Mouse (Mus musculus): ENCODE measurements around the gene Rreb1.

DNA sequence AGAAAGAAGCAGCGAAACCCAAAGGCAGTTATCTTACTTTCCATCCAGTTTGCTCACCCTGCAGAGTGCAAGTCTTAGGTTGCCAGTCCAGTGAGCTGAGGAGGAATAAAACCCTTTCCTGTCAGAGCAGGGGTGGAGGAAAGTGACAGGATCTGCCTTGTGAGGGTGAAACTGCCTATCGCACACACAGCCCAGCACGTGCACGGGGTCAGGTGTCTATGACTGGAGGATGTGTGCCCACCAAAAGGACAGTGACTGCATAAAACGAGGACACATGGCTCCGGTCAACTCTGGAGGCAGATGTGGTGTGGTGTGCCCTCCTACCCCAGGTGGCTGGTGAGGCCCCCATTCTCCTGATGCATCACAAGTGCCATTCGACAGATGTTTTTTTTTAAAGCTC, 181.7 kb downstream of the Rreb1 start:
- TF ChIP-seq POLR2A (IDR thresholded peaks at IDR 0.05; ENCODE audit: control insufficient read depth, low read depth, low read length): no peak
- TF ChIP-seq CTCF (IDR thresholded peaks at IDR 0.05; ENCODE audit: control insufficient read depth, insufficient read depth, insufficient replicate concordance, low read depth, low read length): no peak
